Mouse (Mus musculus): ENCODE measurements around the gene Tmem268. TPM values are rescaled to one million over a fixed set of nuclear protein-coding genes. Genes with fewer than 3 reads are reported as not detected.

Gene Tmem268
- polyA plus RNA-seq, 1 experiment from 2014 or later = 3.8 TPM

DNA sequence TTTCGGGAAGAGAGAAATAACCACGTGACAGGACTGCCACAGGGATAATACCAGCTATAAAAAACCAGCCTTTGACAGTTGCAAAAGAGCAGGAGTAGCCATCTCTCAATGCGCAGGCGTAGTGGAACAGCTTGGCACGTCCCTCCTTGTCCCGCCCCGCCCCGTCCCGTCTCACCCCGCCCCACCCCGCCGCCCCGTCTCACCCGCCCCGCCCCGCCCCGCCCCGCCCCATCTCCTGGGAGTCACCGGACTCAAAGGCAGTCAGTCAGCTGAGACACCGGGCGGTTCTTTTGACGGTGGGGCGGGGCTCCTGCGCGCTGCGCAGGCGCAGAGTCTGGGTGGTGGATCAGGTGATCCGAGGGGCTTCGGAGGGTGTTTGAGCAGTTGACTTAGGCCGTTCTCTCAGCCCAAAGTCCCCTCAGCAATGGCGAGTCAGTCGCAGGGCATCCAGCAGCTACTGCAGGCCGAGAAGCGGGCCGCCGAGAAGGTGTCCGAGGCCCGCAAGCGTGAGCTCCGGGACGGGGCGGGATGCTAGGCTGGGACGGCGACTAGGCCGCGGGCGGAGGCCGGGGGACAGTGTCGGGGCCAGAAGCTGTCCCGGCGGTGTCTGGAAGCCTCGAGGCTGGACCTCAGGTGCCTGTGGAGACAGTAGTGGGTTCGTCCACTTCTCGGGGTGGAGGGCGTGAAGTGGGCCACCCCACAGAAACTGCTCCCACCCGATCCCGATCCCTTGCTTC is 13.9 kb upstream of the Tmem268 start, which contains the start of gene Atp6v1g1:
Gene Atp6v1g1 (plus strand): TSS at position 279 of the 737 bp plus-strand sequence.
- H3K36me3 ChIP-seq = peaks cover 18% of the 10 kb centered on the region
- H3K9ac ChIP-seq = peak within 1 kb of the TSS; percentile 94
- H3K27ac ChIP-seq (replicated peaks) = peak within 1 kb of the TSS; percentile 88
- no peaks in the 10 kb centered on the region for H3K27me3 ChIP-seq
- ATAC-seq (ENCODE audit: low read depth) = peak; percentile 96
- peak within 1 kb of the TSS; percentile 83 for H3K4me2 ChIP-seq
- H3K9me3 ChIP-seq = no peaks in the 10 kb centered on the region
- H3K4me1 ChIP-seq (replicated peaks) = peaks cover 37% of the 10 kb centered on the region
- under 1% methylated on average over 38 of the region's 57 CpGs for WGBS
- H3K4me3 ChIP-seq = peak within 1 kb of the TSS; percentile 88

DNA sequence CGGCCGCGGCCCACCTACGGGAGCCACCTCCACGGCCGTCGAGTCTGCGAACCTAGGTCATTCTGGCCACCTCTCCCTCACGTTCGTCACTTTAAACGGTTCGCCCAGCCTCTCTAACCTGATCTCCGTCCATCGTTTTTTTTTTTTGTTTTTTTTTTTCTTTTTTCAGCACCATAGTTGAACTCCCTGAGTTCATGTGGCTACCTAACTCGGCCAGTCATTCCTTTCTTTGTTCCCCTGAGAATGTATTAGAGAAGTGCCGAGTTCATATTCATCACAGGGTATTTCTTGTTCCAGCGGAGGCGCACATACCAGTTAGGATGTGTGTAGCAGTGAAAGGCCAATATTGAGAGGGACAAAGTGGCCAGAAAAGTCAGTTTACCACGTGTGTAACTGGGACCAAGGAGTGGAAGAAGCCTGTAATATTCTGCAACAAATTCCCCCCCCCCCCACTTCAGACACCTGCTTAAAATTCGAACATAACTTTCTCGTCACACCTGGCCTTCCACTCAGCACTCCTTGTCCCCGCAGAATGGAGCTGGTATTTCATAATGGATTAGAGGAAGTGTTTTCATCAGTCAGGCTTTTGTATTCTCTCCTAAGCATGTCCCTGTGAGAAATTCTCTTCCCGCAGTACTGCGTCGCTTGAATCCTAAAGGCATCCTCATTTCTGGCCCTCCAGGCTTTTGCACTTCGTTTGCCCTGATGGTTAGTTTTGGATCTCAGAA is 13.2 kb upstream of the Tmem268 start:
- H3K27ac ChIP-seq (replicated peaks) = peak overlapping the region; percentile 88
- peaks cover 20% of the 10 kb centered on the region for H3K36me3 ChIP-seq
- H3K4me2 ChIP-seq = peak overlapping the region; percentile 83
- ATAC-seq (ENCODE audit: low read depth) = no peak
- H3K9me3 ChIP-seq = no peaks in the 10 kb centered on the region
- H3K4me1 ChIP-seq (replicated peaks) = peaks cover 37% of the 10 kb centered on the region
- H3K9ac ChIP-seq = peak overlapping the region; percentile 94
- H3K4me3 ChIP-seq = peak overlapping the region; percentile 88
- no peaks in the 10 kb centered on the region for H3K27me3 ChIP-seq
- 16% methylated on average over 26 of the region's 26 CpGs for WGBS

DNA sequence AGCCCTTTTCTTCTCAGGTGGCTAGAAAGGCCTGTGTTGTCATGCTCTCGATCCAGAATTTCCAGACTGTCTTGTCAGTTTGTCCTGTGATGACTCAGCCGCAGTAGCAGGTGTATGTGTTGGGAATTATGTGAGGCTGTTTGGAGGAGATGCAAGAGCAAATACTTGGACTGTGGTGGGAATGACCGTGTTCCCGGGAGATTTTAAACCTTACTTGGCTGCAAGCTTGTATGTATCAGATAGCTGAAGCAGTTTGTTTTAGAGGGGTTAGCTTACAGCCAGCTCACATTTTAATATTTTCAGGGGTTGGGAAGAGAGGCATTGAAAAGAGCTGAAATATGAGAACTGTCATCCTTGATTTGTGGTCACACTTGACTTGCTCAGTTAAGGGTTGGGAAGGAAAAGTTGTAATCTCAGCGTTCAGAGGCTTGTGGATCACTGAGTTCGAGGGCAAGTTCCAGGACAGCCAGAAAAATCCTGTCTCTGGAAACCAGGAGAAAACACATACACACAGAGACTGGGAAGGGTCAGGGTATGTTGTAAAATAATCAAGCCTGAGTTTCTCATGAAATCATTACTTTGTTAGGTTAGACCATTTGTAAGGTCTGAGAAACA is 12.0 kb upstream of the Tmem268 start:
- peaks cover 31% of the 10 kb centered on the region for H3K36me3 ChIP-seq
- H3K27ac ChIP-seq (replicated peaks) = no peak overlapping the region
- H3K4me2 ChIP-seq = peak overlapping the region; percentile 83
- H3K4me1 ChIP-seq (replicated peaks) = peaks cover 37% of the 10 kb centered on the region
- 81% methylated on average over 6 of the region's 6 CpGs for WGBS
- no peak for ATAC-seq (ENCODE audit: low read depth)
- H3K27me3 ChIP-seq = no peaks in the 10 kb centered on the region
- no peaks in the 10 kb centered on the region for H3K9me3 ChIP-seq
- H3K9ac ChIP-seq = peak overlapping the region; percentile 94; the same call in 1 of the 2 replicates
- H3K4me3 ChIP-seq = peak overlapping the region; percentile 88

DNA sequence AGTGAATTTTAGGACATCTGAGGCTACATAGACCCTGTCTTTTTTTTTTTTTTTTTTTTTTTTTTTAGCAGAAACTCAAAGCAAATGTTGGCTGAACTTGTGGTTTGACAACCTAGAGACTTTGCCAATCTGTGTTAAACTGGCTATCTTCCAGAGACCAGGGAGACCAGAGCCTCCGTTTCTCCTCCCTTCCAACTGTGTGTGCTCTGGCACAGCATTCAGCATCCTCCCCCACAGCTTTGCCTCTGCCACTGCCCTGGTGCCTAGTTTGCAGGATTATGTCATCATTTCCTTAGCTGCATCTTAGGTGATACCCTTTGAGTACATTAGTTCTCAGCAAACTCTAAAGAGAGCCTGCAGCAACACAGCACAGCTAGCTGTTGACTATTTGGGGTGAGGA is 10.8 kb upstream of the Tmem268 start:
- peaks cover 44% of the 10 kb centered on the region for H3K36me3 ChIP-seq
- no peaks in the 10 kb centered on the region for H3K27me3 ChIP-seq
- H3K27ac ChIP-seq (replicated peaks) = no peak overlapping the region
- peaks cover 37% of the 10 kb centered on the region for H3K4me1 ChIP-seq (replicated peaks)
- H3K9ac ChIP-seq = no peak overlapping the region
- WGBS = 70% methylated on average over 1 of the region's 1 CpGs
- no peak overlapping the region for H3K4me2 ChIP-seq
- no peaks in the 10 kb centered on the region for H3K9me3 ChIP-seq
- ATAC-seq (ENCODE audit: low read depth) = no peak
- H3K4me3 ChIP-seq = no peak overlapping the region

DNA sequence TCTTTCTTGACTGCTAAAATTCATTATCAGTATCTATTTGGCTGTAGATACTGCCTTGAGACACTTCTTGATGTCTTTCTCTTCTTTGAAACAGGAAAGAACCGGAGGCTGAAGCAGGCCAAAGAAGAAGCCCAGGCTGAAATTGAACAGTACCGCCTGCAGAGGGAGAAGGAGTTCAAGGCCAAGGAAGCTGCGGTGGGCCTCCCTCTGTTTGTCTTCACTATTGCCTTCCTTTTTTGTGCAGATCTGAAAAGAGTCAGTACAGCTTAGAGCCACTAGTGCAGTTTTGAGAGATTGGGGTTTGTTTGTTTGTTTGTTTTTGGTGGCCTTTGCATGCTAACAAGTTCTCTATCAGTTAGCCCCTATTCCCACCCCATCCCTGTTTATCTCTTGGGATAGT is 10.1 kb upstream of the Tmem268 start:
- H3K4me1 ChIP-seq (replicated peaks) = peaks cover 37% of the 10 kb centered on the region
- no peak overlapping the region for H3K9ac ChIP-seq
- H3K4me3 ChIP-seq = no peak overlapping the region
- 89% methylated on average over 3 of the region's 3 CpGs for WGBS
- H3K27me3 ChIP-seq = no peaks in the 10 kb centered on the region
- H3K36me3 ChIP-seq = peaks cover 47% of the 10 kb centered on the region
- no peak for ATAC-seq (ENCODE audit: low read depth)
- H3K27ac ChIP-seq (replicated peaks) = no peak overlapping the region
- H3K9me3 ChIP-seq = no peaks in the 10 kb centered on the region
- H3K4me2 ChIP-seq = no peak overlapping the region

DNA sequence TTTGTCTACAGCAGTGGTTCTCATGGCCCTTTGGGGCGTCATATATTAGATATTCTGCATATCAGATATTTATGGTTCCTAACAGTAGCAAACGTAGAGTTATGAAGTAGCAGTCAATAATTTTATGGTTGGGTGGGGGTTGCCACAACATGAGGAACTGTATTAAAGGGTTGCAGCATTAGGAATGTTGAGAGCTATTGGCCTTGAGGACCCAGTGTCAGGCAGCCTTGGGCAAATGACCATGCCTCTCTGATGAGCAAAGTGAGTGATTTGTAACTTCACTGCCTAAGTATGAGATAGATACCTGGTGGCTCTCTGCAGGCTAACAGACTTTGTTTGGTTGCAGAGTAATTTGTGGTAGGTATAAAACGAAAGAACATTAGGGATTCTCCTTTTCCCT is 7.7 kb upstream of the Tmem268 start:
- H3K27me3 ChIP-seq = no peaks in the 10 kb centered on the region
- H3K36me3 ChIP-seq = peaks cover 47% of the 10 kb centered on the region
- ATAC-seq (ENCODE audit: low read depth) = no peak
- H3K27ac ChIP-seq (replicated peaks) = no peak overlapping the region
- WGBS = 90% methylated on average over 3 of the region's 3 CpGs
- peaks cover 23% of the 10 kb centered on the region for H3K4me1 ChIP-seq (replicated peaks)
- no peak overlapping the region for H3K9ac ChIP-seq
- no peaks in the 10 kb centered on the region for H3K9me3 ChIP-seq
- H3K4me3 ChIP-seq = no peak overlapping the region
- no peak overlapping the region for H3K4me2 ChIP-seq

DNA sequence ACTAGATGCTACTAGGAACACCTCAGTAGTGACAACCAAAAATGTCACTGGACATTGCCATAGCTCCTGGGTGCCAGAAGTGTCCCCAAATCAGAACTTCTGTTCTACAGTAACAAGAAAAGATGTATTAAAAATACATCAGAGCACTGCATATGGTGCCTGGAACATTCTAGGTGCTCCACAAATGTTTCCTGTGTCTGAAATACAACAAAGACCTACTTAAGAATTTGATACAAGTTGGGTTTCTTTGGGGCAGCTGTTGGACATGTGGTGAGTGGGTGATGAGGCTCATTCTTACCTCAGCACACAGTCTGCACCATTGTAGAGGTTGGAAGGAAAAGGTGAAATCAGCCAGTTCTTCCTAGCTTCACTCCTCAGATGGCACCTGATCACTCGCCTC is 5.7 kb upstream of the Tmem268 start:
- Histone ChIP-seq H3K9ac (no peak overlapping the region), H3K4me1 (replicated peaks) (peaks cover 12% of the 10 kb centered on the region), H3K4me2 (no peak overlapping the region), H3K36me3 (peaks cover 47% of the 10 kb centered on the region), H3K4me3 (no peak overlapping the region), H3K27me3 (no peaks in the 10 kb centered on the region), H3K27ac (replicated peaks) (no peak overlapping the region), H3K9me3 (no peaks in the 10 kb centered on the region)
- WGBS = 78% methylated on average over 1 of the region's 1 CpGs
- no peak for ATAC-seq (ENCODE audit: low read depth)

DNA sequence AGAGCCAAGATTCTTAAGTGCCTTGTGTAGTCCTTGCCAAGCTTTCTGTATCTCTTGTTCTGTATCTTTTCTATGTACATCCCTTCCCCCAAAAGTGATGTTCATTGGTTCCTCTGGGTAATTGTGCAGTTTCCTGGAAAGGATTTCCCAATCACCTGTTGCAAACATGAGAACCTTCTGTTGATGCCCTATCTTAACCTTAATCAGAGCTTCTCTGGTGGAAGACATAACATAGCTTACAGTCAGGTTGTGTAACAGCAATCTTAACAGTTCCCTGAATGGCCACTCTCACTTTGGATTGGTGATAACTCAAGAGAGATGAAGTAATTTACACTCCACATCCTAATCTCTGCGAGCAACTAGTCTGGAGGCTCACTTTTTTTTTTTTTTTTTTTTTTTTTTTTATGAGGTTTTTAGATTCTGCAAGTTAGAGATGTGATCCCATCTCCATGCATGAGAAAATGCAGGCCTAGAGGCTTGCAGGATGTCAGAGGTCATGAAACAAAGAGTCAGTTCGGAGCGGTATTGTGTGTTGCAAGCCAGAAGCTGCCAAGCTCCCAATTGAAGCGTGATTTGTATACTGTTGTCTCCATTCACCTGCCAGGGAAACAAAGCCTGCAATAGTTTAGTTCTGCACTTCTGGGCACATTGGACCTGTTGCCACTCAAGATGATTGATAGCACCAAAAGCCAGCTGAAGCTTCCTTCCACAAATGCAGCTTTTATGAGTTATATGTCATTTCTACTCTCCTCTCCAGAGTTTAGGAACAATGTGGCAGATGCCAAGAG is 4.6 kb upstream of the Tmem268 start:
- Histone ChIP-seq H3K27ac (replicated peaks) (no peak overlapping the region), H3K27me3 (no peaks in the 10 kb centered on the region), H3K4me1 (replicated peaks) (peaks cover 16% of the 10 kb centered on the region), H3K9me3 (no peaks in the 10 kb centered on the region), H3K36me3 (peaks cover 36% of the 10 kb centered on the region), H3K4me3 (no peak overlapping the region), H3K4me2 (no peak overlapping the region), H3K9ac (no peak overlapping the region)
- ATAC-seq (ENCODE audit: low read depth) = no peak
- WGBS = 22% methylated on average over 4 of the region's 4 CpGs

DNA sequence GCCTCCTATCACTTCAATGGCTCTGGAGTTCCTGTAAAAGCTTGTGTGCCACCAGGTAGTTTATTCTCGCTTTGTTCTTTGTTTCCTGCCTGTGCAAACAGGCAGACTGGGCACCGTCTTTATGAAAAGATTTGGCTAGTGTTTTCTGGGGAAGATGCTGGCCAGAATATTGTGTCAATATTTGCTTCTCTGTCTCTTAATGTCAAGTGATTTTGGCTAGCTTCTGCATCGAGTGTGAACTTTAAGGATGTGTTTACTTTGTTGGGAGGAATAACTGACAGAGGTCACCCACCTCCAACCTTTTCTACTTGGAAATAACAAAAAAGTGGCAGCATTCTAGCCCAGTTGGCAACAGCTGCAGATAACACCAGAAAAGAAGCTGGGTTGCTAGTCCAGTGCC is 4.0 kb upstream of the Tmem268 start:
- Histone ChIP-seq H3K27me3 (no peaks in the 10 kb centered on the region), H3K9ac (no peak overlapping the region), H3K36me3 (peaks cover 29% of the 10 kb centered on the region), H3K4me1 (replicated peaks) (peaks cover 22% of the 10 kb centered on the region), H3K9me3 (no peaks in the 10 kb centered on the region), H3K4me2 (no peak overlapping the region), H3K4me3 (no peak overlapping the region), H3K27ac (replicated peaks) (no peak overlapping the region)
- 34% methylated on average over 3 of the region's 3 CpGs for WGBS
- ATAC-seq (ENCODE audit: low read depth) = no peak

DNA sequence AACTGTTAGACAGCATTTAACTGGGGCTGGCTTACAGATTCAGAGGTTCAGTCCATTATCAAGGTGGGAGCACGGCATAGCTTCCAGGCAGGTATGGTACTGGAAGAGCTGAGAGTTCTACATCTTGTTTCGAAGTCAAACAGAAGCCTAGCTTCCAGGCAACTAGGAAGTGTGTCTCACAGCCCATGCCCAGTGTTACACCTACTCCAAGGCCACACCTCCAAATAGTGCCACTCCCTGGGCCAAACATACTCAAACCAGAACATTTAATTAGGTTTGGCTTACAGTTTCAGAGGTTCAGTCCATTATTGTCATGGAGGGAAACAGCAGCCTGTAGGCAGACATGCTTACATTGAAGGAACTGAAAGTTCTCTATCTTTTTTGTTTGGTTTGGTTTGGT is 3.5 kb upstream of the Tmem268 start:
- no peak overlapping the region for H3K27ac ChIP-seq (replicated peaks)
- no peaks in the 10 kb centered on the region for H3K9me3 ChIP-seq
- H3K4me2 ChIP-seq = no peak overlapping the region
- H3K9ac ChIP-seq = no peak overlapping the region
- no peak overlapping the region for H3K4me3 ChIP-seq
- peaks cover 27% of the 10 kb centered on the region for H3K36me3 ChIP-seq
- H3K27me3 ChIP-seq = no peaks in the 10 kb centered on the region
- peaks cover 27% of the 10 kb centered on the region for H3K4me1 ChIP-seq (replicated peaks)
- 94% methylated on average over 2 of the region's 2 CpGs for WGBS
- no peak for ATAC-seq (ENCODE audit: low read depth)

DNA sequence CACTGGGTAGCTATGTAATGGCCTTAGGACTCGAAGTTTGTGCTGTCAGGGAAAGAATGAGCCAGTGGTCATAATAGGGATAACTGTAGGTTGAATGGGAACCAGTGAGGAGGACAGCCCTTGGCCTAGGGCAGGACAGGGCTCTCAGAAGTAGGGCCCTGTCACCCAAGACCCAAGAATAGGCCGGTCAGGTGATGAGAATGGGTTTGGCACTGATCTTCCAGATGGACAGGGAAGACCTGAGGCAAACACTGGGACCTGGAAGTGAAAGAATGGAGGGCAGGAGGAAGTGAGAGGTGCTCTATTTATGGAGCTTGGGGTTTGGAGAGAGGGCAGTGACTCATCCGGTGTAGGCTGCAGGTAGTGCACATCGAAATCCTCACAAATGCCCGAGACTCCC is 1.9 kb upstream of the Tmem268 start:
- peaks cover 32% of the 10 kb centered on the region for H3K4me1 ChIP-seq (replicated peaks)
- H3K9me3 ChIP-seq = no peaks in the 10 kb centered on the region
- peaks cover 15% of the 10 kb centered on the region for H3K36me3 ChIP-seq
- no peak overlapping the region for H3K27ac ChIP-seq (replicated peaks)
- no peak overlapping the region for H3K4me3 ChIP-seq
- no peak overlapping the region; the same call in 1 of the 2 replicates for H3K9ac ChIP-seq
- H3K27me3 ChIP-seq = no peaks in the 10 kb centered on the region
- no peak overlapping the region for H3K4me2 ChIP-seq
- no peak for ATAC-seq (ENCODE audit: low read depth)
- 70% methylated on average over 5 of the region's 5 CpGs for WGBS
